Mouse (Mus musculus) left cerebral cortex, adult 2 months (tissue): Measurements from ENCODE around the gene Numb. TPM values are rescaled to one million over a fixed set of nuclear protein-coding genes. Genes with fewer than 3 reads are reported as not detected.
"Not testable (repeated sequence)": the region's sequence is repeated elsewhere in the genome, so short reads cannot be mapped to it uniquely, and the experiment has no call there.

Experiments used
- DNase-seq, 2 experiments: peaks; one replicate each; pipeline ENCODE4 v3.0.0; 2021 to 2022; ENCODE audit warnings: low spot score in 2 of 2, mixed read lengths in 1 of 2; ENCODE audit errors: extremely low spot score in 1 of 2
- H3K27ac ChIP-seq: fragments of 200-600 bp; 2 replicates; pipeline ENCODE4 v1.8.1; 2022
- H3K4me3 ChIP-seq: fragments of 200-600 bp; 2 replicates; pipeline ENCODE4 v1.8.1; 2022
- CTCF ChIP-seq: fragments of 200-600 bp; IDR thresholded peaks from 2 replicates; pipeline ENCODE4 v1.8.1; 2022; ENCODE audit warnings: antibody characterized with exemption, mild to moderate bottlenecking, moderate library complexity
- intact Hi-C: fragments of 180-260 bp; cut with DNase I; formaldehyde crosslinking; loops from one replicate; pipeline ENCODE4 v1.15.1; 2025
- total RNA-seq, 2 experiments: library from RNA; stranded (reverse); gene quantifications; 2 replicates each; pipeline ENCODE4 v1.2.3; 2021

Gene Numb
- total RNA-seq, 2 experiments from 2014 or later, result 70.0 to 81.1 TPM

- Histone ChIP-seq H3K4me3 (peak overlapping the region; percentile 96), H3K27ac (peak overlapping the region; percentile 96)
- DNase-seq, result peak in 1 of 2 experiments; percentile 36
- intact Hi-C loops, result no loop called here
- TF ChIP-seq CTCF, result no peak
These were observed 853 bp downstream of the Numb start for GRCm38 (mm10) chr12:83920721-83921441.

GRCm38 (mm10) chr12:83916884-83917283, 4.8 kb downstream of the Numb start:
- intact Hi-C loops, result no loop called here
- Histone ChIP-seq H3K4me3 (no peak overlapping the region), H3K27ac (no peak overlapping the region)
- no peak for DNase-seq
- no peak for TF ChIP-seq CTCF

- H3K27ac ChIP-seq, result no peak overlapping the region
- no peak for TF ChIP-seq CTCF
- intact Hi-C loops, result no loop called here
- no peak for DNase-seq
- no peak overlapping the region for H3K4me3 ChIP-seq
These were observed 6.9 kb downstream of the Numb start for GRCm38 (mm10) chr12:83914797-83915196.

- H3K4me3 ChIP-seq, result no peak overlapping the region
- intact Hi-C loops, result no loop called here
- TF ChIP-seq CTCF, result no peak
- DNase-seq, result no peak
- H3K27ac ChIP-seq, result no peak overlapping the region
These were observed 7.5 kb downstream of the Numb start for GRCm38 (mm10) chr12:83914202-83914740.

GRCm38 (mm10) chr12:83910451-83910850, 11.3 kb downstream of the Numb start:
- Histone ChIP-seq H3K4me3 (no peak overlapping the region), H3K27ac (no peak overlapping the region)
- intact Hi-C loops, result loop anchor here (2.0 kb wide), 1 partner anchor 14 kb away; no protein-coding TSS in a partner anchor
- no peak for TF ChIP-seq CTCF
- DNase-seq, result no peak

- DNase-seq, result no peak
- no peak overlapping the region for H3K27ac ChIP-seq
- TF ChIP-seq CTCF, result no peak
- H3K4me3 ChIP-seq, result no peak overlapping the region
- intact Hi-C loops, result no loop called here
These were observed 28.8 kb downstream of the Numb start for GRCm38 (mm10) chr12:83892926-83893325.

GRCm38 (mm10) chr12:83891278-83891677, 30.5 kb downstream of the Numb start:
- no peak for TF ChIP-seq CTCF

GRCm38 (mm10) chr12:83889128-83889527, 32.6 kb downstream of the Numb start:
- TF ChIP-seq CTCF, result no peak
- H3K27ac ChIP-seq, result no peak overlapping the region
- intact Hi-C loops, result no loop called here
- no peak overlapping the region for H3K4me3 ChIP-seq
- no peak for DNase-seq

More at GRCm38 (mm10) chr12:83891278-83891677, 30.5 kb downstream of the Numb start:
- H3K27ac ChIP-seq, result no peak overlapping the region
- no peak overlapping the region for H3K4me3 ChIP-seq
- intact Hi-C loops, result no loop called here
- DNase-seq, result no peak

GRCm38 (mm10) chr12:83885516-83886285, 36.0 kb downstream of the Numb start:
- no peak for TF ChIP-seq CTCF
- intact Hi-C loops, result no loop called here
- no peak for DNase-seq

GRCm38 (mm10) chr12:83885065-83885464, 36.7 kb downstream of the Numb start:
- H3K27ac ChIP-seq, H3K4me3 ChIP-seq, DNase-seq, intact Hi-C loops: not testable (repeated sequence)

More at GRCm38 (mm10) chr12:83885516-83886285, 36.0 kb downstream of the Numb start:
- no peak overlapping the region for H3K4me3 ChIP-seq
- H3K27ac ChIP-seq, result no peak overlapping the region

GRCm38 (mm10) chr12:83882503-83882902, 39.2 kb downstream of the Numb start:
- TF ChIP-seq CTCF, result no peak; the same call in 1 of the 2 replicates
- peak overlapping the region; percentile 54 for H3K27ac ChIP-seq
- intact Hi-C loops, result no loop called here
- H3K4me3 ChIP-seq, result no peak overlapping the region
- peak in 1 of 2 experiments; percentile 26 for DNase-seq

GRCm38 (mm10) chr12:83882088-83882487, 39.6 kb downstream of the Numb start:
- no peak for DNase-seq
- no peak overlapping the region for H3K4me3 ChIP-seq
- no peak for TF ChIP-seq CTCF
- intact Hi-C loops, result no loop called here
- peak overlapping the region; percentile 54 for H3K27ac ChIP-seq
